7 mouse cellular contexts compared by ENCODE assay signal in the genomic region with DNA sequence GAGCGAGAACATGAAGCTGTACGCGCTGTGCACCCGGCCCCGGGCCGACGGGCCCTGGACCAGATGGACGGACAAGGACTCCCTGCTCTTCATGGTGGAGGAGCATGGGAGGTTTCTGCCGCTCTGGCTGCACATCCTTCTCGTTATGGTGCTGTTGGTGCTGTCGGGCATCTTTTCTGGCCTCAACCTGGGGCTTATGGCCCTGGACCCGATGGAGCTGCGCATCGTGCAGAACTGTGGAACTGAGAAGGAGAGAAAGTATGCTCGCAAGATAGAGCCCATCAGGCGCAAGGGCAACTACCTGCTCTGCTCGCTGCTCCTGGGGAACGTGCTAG. TPM values are rescaled to one million over a fixed set of nuclear protein-coding genes. Genes with fewer than 3 reads are reported as not detected.
DNase-seq lines count a peak whose midpoint lies in the region; ATAC-seq lines count a peak whose summit lies in the region.

No protein-coding gene starts in this region.

- peaks cover 60% of the 10 kb centered on the region for H3K4me1 ChIP-seq in lung, embryonic 15.5 days
- H3K4me1 ChIP-seq in embryonic facial prominence, embryonic 11.5 days (ENCODE audit: control insufficient read depth, insufficient read depth, low read length): peaks cover 8% of the 10 kb centered on the region
- peaks cover 56% of the 10 kb centered on the region for H3K4me1 ChIP-seq in hindbrain, embryonic 13.5 days (replicated peaks)
- H3K4me1 ChIP-seq in midbrain, embryonic 12.5 days: peaks cover 57% of the 10 kb centered on the region

- H3K27ac ChIP-seq in lung, embryonic 15.5 days: no peak overlapping the region
- no peak overlapping the region for H3K27ac ChIP-seq in embryonic facial prominence, embryonic 11.5 days (replicated peaks; ENCODE audit: low read depth, low read length)
- H3K27ac ChIP-seq in hindbrain, embryonic 13.5 days: no peak overlapping the region
- H3K27ac ChIP-seq in midbrain, embryonic 12.5 days (replicated peaks): peak overlapping the region; percentile 60; the same call in 1 of the 2 replicates

- WGBS in lung, embryonic 15.5 days: 13% methylated on average over 18 of the region's 18 CpGs
- WGBS in embryonic facial prominence, embryonic 11.5 days: 12% methylated on average over 18 of the region's 18 CpGs
- WGBS in hindbrain, embryonic 13.5 days: 17% methylated on average over 18 of the region's 18 CpGs
- 15% methylated on average over 18 of the region's 18 CpGs for WGBS in midbrain, embryonic 12.5 days

- DNase-seq in lung, postnatal 10 days: no peak
- DNase-seq in embryonic facial prominence, embryonic 11.5 days (ENCODE audit: low spot score): no peak
- no peak for DNase-seq in frontal cortex, postnatal 10 days (ENCODE audit: low spot score in 2 of 2)
- no peak for DNase-seq in embryo, embryonic 11 days

- no peaks in the 10 kb centered on the region for H3K36me3 ChIP-seq in lung, embryonic 15.5 days
- no peaks in the 10 kb centered on the region for H3K36me3 ChIP-seq in embryonic facial prominence, embryonic 11.5 days (replicated peaks; ENCODE audit: control insufficient read depth, insufficient read depth, low read depth, low read length)
- H3K36me3 ChIP-seq in hindbrain, embryonic 13.5 days: no peaks in the 10 kb centered on the region
- H3K36me3 ChIP-seq in midbrain, embryonic 12.5 days: no peaks in the 10 kb centered on the region

- H3K4me3 ChIP-seq in lung, embryonic 15.5 days: peak overlapping the region; percentile 75
- H3K4me3 ChIP-seq in embryonic facial prominence, embryonic 11.5 days (ENCODE audit: low read depth, low read length): peak overlapping the region; percentile 59
- peak overlapping the region; percentile 66 for H3K4me3 ChIP-seq in hindbrain, embryonic 13.5 days
- H3K4me3 ChIP-seq in midbrain, embryonic 12.5 days: peak overlapping the region; percentile 68

- peak overlapping the region; percentile 76 for H3K9ac ChIP-seq in lung, embryonic 15.5 days
- H3K9ac ChIP-seq in embryonic facial prominence, embryonic 11.5 days (replicated peaks; ENCODE audit: low read length): peak overlapping the region; percentile 73
- peak overlapping the region; percentile 78 for H3K9ac ChIP-seq in hindbrain, embryonic 13.5 days
- H3K9ac ChIP-seq in midbrain, embryonic 12.5 days (replicated peaks): peak overlapping the region; percentile 65

- peak overlapping the region; percentile 86 for H3K4me2 ChIP-seq in lung, embryonic 15.5 days
- peak overlapping the region; percentile 85 for H3K4me2 ChIP-seq in embryonic facial prominence, embryonic 11.5 days (ENCODE audit: low read depth, low read length)
- H3K4me2 ChIP-seq in hindbrain, embryonic 13.5 days: peak overlapping the region; percentile 73
- peak overlapping the region; percentile 75 for H3K4me2 ChIP-seq in midbrain, embryonic 12.5 days (replicated peaks)

- H3K9me3 ChIP-seq in lung, embryonic 15.5 days: no peaks in the 10 kb centered on the region
- no peaks in the 10 kb centered on the region for H3K9me3 ChIP-seq in embryonic facial prominence, embryonic 11.5 days (replicated peaks; ENCODE audit: control insufficient read depth, low read length)
- no peaks in the 10 kb centered on the region for H3K9me3 ChIP-seq in hindbrain, embryonic 13.5 days
- H3K9me3 ChIP-seq in midbrain, embryonic 12.5 days: no peaks in the 10 kb centered on the region

- ATAC-seq in lung, embryonic 15.5 days (ENCODE audit: borderline replicate concordance, extremely low read depth, low FRiP score, low TSS enrichment): no peak
- no peak; the same call in 1 of the 2 replicates for ATAC-seq in embryonic facial prominence, embryonic 11.5 days (replicated peaks; ENCODE audit: insufficient number of reproducible peaks, low FRiP score, low TSS enrichment, low read depth)
- no peak for ATAC-seq in hindbrain, embryonic 13.5 days (ENCODE audit: low FRiP score)
- ATAC-seq in midbrain, embryonic 12.5 days (ENCODE audit: low FRiP score, low read depth): no peak; the same call in 1 of the 2 replicates

- no peaks in the 10 kb centered on the region for H3K27me3 ChIP-seq in lung, embryonic 15.5 days
- H3K27me3 ChIP-seq in embryonic facial prominence, embryonic 11.5 days (ENCODE audit: control insufficient read depth, insufficient read depth, low read length): no peaks in the 10 kb centered on the region
- 0 out of 2 replicates have a peak, but pooled peaks cover 6% of the 10 kb centered on the region for H3K27me3 ChIP-seq in hindbrain, embryonic 13.5 days
- 0 out of 2 replicates have a peak, but pooled peaks cover 7% of the 10 kb centered on the region for H3K27me3 ChIP-seq in midbrain, embryonic 12.5 days

RNA-seq across cellular contexts. Expression of gene Cnnm4, which starts 0.7 kb away (rescaled TPM):
- polyA plus RNA-seq in lung, embryonic 15.5 days (2015; fragmentation: Nextera tagmentation; extraction: Ambion mirVana): 10.8 and 12.5 TPM in 2 replicates
- 12.0 and 12.8 TPM in 2 replicates for polyA plus RNA-seq in embryonic facial prominence, embryonic 11.5 days (2014; fragmentation: Nextera tagmentation; extraction: Ambion mirVana)
- 8.9 and 9.7 TPM in 2 replicates for polyA plus RNA-seq in hindbrain, embryonic 13.5 days (2015; fragmentation: Nextera tagmentation; extraction: Ambion mirVana)
- polyA plus RNA-seq in midbrain, embryonic 12.5 days (2016; fragmentation: Nextera tagmentation; extraction: Ambion mirVana): 10.2 and 10.5 TPM in 2 replicates

RNA-seq across cellular contexts. Expression of gene Lman2l, which starts 27.0 kb away (rescaled TPM):
- polyA plus RNA-seq in lung, embryonic 15.5 days (2015; fragmentation: Nextera tagmentation; extraction: Ambion mirVana): 47.0 and 49.5 TPM in 2 replicates
- polyA plus RNA-seq in embryonic facial prominence, embryonic 11.5 days (2014; fragmentation: Nextera tagmentation; extraction: Ambion mirVana): 31.7 and 35.0 TPM in 2 replicates
- polyA plus RNA-seq in hindbrain, embryonic 13.5 days (2015; fragmentation: Nextera tagmentation; extraction: Ambion mirVana): 70.4 and 71.1 TPM in 2 replicates
- 73.8 and 74.5 TPM in 2 replicates for polyA plus RNA-seq in midbrain, embryonic 12.5 days (2016; fragmentation: Nextera tagmentation; extraction: Ambion mirVana)

RNA-seq across cellular contexts. Expression of gene Cnnm3, which starts 39.6 kb away (rescaled TPM):
- polyA plus RNA-seq in lung, embryonic 15.5 days (2015; fragmentation: Nextera tagmentation; extraction: Ambion mirVana): 3.2 TPM in 2 replicates
- 3.5 and 5.4 TPM in 2 replicates for polyA plus RNA-seq in embryonic facial prominence, embryonic 11.5 days (2014; fragmentation: Nextera tagmentation; extraction: Ambion mirVana)
- polyA plus RNA-seq in hindbrain, embryonic 13.5 days (2015; fragmentation: Nextera tagmentation; extraction: Ambion mirVana): 4.2 and 5.1 TPM in 2 replicates
- polyA plus RNA-seq in midbrain, embryonic 12.5 days (2016; fragmentation: Nextera tagmentation; extraction: Ambion mirVana): 3.8 and 4.6 TPM in 2 replicates
